Mouse (Mus musculus): Measurements from ENCODE around the gene Tut7.
"Not testable (repeated sequence)": the region's sequence is repeated elsewhere in the genome, so short reads cannot be mapped to it uniquely, and the experiment has no call there.

Gene Tut7

GRCm38 (mm10) chr13:59762791-59763190, 60.2 kb downstream of the Tut7 start:
- DNase-seq, result no peak

DNA sequence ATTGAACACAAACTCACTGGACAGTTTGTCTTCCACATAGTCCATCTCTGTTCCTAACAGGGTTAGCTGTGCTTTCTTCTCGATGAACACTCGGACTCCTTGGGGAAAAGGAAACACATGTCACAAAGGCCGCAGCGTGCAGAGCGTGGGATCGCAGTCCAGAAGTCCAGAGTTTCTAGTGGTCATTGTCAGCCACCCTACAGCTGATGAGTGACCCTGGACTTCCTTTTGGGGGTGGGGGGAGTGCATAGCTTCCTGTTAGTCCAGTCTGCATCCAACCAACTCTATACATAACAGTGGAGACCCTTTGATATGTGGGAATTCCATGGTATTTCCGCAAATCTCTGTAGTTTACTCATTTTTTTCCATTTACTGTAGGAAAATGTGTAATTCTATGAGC, 66.0 kb downstream of the Tut7 start:
- no peak for DNase-seq

- no peak for DNase-seq
Measured at GRCm38 (mm10) chr13:59750310-59750709, 72.6 kb downstream of the Tut7 start.

DNA sequence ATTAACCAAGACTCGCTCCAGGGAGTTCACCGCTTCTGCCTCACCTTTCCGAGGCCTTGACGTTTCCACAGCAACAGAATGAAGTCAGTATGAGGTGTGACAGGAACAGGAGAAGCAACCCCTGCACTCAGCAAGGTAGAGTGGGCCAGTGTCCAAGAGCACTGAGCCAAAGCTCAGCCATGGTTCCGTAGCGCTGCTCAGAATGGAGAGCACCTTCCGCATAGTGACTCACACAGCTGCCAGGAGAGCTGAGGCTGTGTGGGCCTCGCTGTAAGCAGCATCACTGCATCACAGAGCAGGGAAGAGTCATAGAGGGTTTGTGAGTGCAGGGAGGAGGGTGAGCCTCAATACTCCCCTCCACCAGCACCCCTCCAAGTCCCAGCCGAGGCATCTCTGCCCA, 76.2 kb downstream of the Tut7 start, which contains the start of gene 1700014D04Rik:
TSS of gene 1700014D04Rik (minus strand) at position 42 of the 400 bp plus-strand sequence.
- no peak for DNase-seq

GRCm38 (mm10) chr13:59746164-59746563, 76.8 kb downstream of the Tut7 start:
- no peak for DNase-seq

DNA sequence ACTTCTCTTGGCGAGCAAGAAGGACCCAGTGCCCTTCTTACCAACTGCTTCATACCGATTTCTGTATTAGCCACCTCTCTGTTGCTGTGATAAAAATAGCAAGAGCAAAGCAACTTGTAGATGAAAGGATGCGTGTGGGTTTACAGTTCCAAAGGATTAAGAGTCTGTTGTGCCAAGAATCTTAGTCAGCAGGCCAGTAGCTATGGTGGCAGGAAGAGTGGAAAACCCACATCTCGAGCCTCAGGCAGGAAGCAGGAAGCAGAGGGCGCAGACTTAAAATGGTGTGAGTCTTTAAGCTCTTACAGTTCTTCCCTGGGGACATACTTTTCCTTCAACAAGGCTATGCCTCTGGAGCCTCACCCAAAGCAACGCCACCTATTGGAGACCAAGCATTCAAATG, 77.5 kb downstream of the Tut7 start:
- no peak for DNase-seq

GRCm38 (mm10) chr13:59741697-59742096, 81.2 kb downstream of the Tut7 start:
- no peak for DNase-seq

DNA sequence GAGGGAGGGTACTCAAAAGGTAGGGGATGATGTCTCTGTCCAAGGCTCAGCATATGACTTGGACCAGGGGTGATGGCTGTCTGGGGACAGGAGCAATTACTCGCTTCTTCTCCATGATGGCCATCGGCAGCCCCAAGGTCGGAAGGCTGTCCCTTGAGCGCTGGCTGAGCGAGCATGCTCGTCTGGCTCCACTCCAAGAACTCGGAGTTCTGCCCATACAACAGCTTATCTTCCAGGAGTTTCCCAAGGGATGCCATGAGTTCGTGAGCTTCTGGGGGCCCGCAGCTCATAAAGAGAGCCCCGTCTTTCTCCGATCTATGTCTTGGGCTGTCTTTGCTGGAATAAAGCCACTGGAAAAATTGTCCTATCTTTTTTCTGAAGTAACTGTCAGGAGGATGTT, 81.9 kb downstream of the Tut7 start:
- DNase-seq, result no peak

DNA sequence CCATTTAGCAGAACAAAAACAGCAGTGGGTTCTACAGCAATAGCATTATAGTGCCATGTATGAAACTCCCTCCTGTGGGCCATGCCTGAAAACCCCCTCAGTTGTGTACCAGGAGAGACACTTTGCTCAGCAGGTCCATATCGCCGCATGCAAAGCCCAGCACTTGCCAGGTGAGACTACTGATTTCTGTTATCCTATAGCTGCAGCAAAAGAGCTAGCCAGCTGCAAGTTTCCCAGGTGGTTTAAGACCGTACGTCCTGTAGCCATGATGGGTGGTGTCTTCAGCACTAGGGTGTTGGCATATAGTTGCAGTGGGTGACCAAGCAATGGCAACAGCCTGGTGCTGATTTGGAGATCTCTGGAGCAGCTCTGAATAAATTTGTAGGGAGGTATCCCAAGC, 83.5 kb downstream of the Tut7 start:
- DNase-seq, result no peak

GRCm38 (mm10) chr13:59738455-59738854, 84.5 kb downstream of the Tut7 start:
- DNase-seq, result no peak

- no peak for DNase-seq
Measured at GRCm38 (mm10) chr13:59735190-59735589, 87.8 kb downstream of the Tut7 start.

GRCm38 (mm10) chr13:59734347-59734746, 88.6 kb downstream of the Tut7 start:
- DNase-seq, result not testable (repeated sequence)

DNA sequence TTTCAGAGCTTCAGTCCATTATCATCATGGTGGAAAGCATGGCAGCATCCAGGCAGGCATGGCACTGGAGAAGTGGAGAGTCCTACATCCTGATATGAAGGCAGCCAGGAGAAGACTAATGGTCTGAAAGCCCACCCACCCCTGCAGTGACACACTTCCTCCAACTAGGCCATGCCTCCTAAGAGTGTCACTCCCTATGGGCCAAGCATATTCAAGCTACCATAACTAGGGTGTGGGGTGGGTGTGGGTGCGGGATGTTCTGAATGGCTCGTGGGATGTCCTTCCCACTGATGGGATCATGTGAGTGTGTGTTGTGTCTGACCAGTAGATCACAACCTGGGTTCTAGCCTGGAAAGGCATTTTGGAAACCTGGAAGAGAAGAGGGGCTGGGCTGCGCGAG, 89.0 kb downstream of the Tut7 start:
- no peak for DNase-seq

DNA sequence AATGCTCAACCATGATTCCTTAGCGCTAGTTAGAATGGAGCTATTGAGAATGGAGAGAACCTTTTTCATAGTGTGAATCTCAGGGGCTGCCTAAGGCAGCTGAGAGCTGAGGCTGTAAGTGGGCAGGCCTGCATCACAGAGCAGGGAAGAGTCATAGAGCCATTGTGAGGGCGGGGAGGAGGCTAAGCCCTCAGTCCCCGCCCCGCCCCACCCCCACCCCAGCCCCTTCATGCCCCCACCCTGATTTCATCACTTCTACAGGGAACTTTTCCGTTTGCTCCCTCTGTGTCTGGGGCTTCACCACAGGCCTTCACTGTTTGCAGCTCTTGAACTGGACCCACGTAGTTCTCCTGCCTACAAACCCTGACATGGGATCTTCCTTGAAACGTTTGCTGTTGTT, 91.3 kb downstream of the Tut7 start, which contains the start of gene Spata31d1d:
TSS of gene Spata31d1d (minus strand) at position 101 of the 400 bp plus-strand sequence.
- DNase-seq, result no peak

DNA sequence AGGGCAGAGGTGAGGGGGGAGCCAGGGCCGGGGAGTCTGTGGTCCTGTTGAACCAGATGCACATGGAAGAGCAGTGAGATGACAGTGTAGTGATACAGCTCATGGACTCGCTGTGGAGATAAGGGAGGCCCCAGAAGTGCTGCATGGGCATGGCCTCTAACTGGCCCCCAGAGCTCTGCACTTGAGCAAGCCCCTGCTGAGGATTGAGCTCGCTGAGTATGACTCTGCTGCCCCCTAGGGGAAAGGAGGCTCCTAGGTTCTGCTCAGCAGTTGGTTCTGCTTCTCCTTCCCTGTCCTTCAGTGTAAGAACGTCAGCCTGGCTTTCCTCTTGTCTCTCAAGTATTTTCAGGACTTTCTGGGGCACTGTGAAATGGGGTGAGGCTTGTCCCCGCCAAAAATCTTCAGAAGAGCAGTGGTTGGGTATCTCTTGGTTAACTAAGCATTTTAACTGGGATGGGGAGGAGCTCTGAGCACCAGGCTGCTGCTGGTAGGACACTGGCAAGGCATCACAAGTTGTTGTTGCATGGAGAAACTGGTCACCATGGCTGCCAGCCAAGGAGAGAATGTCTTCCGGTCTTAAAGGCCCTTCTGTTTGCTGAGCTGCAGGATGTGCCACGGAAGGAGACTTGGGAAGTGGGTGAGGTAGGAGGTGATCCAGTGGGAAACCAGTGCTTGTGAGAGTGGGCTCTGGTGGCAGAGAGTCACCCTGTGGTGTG, 94.4 kb downstream of the Tut7 start:
- peak; percentile 89 for DNase-seq

DNA sequence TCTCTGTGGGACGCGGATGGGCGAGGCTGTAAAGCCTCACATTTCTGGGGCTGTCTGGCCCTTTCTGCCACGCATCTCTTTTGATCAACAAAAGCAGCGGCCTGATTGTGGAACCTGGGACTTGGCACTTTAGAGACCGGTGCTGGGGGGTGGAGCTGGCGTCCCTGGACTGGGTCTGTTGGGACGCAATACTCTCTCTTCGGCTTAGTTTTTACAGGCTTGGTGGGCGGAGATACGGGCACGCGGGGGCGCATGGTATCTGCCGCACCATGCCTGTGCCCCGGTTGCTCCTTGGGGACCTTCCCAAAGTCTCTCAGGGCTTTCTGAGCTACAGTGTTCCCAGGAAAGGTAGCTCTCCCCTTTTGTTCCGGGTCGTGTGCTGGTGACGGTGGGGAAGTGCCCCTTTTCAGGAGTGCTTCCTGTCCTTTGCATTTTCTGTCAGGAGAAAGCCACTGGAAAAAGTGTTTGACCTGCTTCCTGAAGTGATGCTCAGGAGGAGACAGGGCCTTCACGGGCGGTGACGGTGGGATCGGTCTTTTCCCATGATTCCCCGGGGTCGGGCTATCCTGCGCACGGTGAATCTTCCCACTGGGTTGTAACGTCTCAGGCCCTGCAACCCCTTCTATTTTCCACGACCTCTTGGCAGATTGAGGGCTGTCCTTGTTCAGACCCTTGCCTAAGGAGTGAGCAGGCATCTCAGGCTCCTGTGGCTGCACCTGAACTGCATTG, 96.6 kb downstream of the Tut7 start:
- no peak for DNase-seq

DNA sequence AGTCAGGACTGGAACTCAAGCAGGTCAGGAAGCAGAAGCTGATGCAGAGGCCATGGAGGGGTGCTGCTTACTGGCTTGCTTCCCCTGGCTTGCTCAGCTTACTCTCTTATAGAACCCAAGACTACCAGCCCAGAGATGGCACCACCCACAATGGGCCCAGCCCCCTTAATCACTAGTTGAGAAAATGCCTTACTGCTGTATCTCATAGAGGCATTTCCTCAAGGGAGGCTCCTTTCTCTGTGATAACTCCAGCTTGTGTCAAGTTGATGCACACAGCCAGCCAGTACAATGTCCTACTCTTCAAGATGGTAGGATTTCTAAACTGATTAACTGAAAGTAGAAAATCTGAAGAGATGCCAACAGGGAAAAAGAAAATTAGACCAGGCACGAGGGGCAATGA, 100.9 kb downstream of the Tut7 start:
- not testable (repeated sequence) for DNase-seq
